Mouse (Mus musculus) myocyte (in vitro differentiated cells): ENCODE data around the gene Vezf1. TPM values are rescaled to one million over a fixed set of nuclear protein-coding genes. Genes with fewer than 3 reads are reported as not detected.

Source experiments
- H3K27me3 ChIP-seq: one replicate; pipeline ENCODE4 v1.6.1; 2011; ENCODE audit not compliant: control insufficient read depth, insufficient read depth, insufficient read length
- H3K36me3 ChIP-seq: one replicate; pipeline ENCODE4 v1.6.1; 2011; ENCODE audit not compliant: control insufficient read depth, insufficient read depth
- H3K4me2 ChIP-seq: one replicate; pipeline ENCODE4 v1.6.1; 2011; ENCODE audit warnings: low read depth, control low read depth
- H3K4me3 ChIP-seq: one replicate; pipeline ENCODE4 v1.5.1; 2011; ENCODE audit warnings: mild to moderate bottlenecking, control low read depth, moderate library complexity
- H3K79me2 ChIP-seq: one replicate; pipeline ENCODE4 v1.6.1; 2011; ENCODE audit not compliant: control insufficient read depth, insufficient read depth
- H3ac ChIP-seq: one replicate; pipeline ENCODE4 v1.6.1; 2011; ENCODE audit not compliant: control insufficient read depth, insufficient read length
- CEBPB ChIP-seq: IDR thresholded peaks from 2 replicates; pipeline ENCODE4 v1.6.1; 2011; ENCODE audit warnings: mild to moderate bottlenecking, moderate library complexity; ENCODE audit not compliant: poor library complexity, insufficient read depth, severe bottlenecking
- E2F4 ChIP-seq: IDR thresholded peaks from one replicate; pipeline ENCODE4 v1.6.1; 2011; ENCODE audit warnings: mild to moderate bottlenecking, control low read depth, moderate library complexity; ENCODE audit not compliant: insufficient read depth
- MAX ChIP-seq: IDR thresholded peaks from one replicate; pipeline ENCODE4 v1.6.1; 2011; ENCODE audit warnings: low read depth, mild to moderate bottlenecking, control low read depth
- MYOD1 ChIP-seq, 3 experiments: IDR thresholded peaks; one replicate each; pipeline ENCODE4 v1.6.1; 2011; ENCODE audit warnings: control low read depth in 2 of 3, low read depth in 2 of 3, mild to moderate bottlenecking in 2 of 3, moderate library complexity in 1 of 3; ENCODE audit not compliant: insufficient read length in 2 of 3, control insufficient read depth in 1 of 3
- MYOG ChIP-seq, 3 experiments: IDR thresholded peaks; one replicate each; pipeline ENCODE4 v1.6.1; 2011; ENCODE audit warnings: control low read depth in 2 of 3, low read depth in 2 of 3, mild to moderate bottlenecking in 2 of 3; ENCODE audit not compliant: insufficient read length in 2 of 3, control insufficient read depth in 1 of 3, insufficient read depth in 1 of 3
- POLR2A ChIP-seq: IDR thresholded peaks from one replicate; pipeline ENCODE4 v1.6.1; 2011; ENCODE audit warnings: low read depth, mild to moderate bottlenecking, control low read depth, moderate library complexity; ENCODE audit not compliant: insufficient read length
- POLR2AphosphoS2 ChIP-seq: IDR thresholded peaks from one replicate; pipeline ENCODE4 v1.6.1; 2011; ENCODE audit warnings: low read depth, control low read depth; ENCODE audit not compliant: insufficient read length
- REST ChIP-seq: IDR thresholded peaks from one replicate; pipeline ENCODE4 v1.6.1; 2011; ENCODE audit warnings: mild to moderate bottlenecking, control low read depth, moderate library complexity; ENCODE audit not compliant: insufficient read depth, insufficient read length
- SRF ChIP-seq: IDR thresholded peaks from one replicate; pipeline ENCODE4 v1.6.1; 2011; ENCODE audit warnings: low read depth; ENCODE audit not compliant: control insufficient read depth, insufficient read length
- TCF12 ChIP-seq: IDR thresholded peaks from one replicate; pipeline ENCODE4 v1.6.1; 2011; ENCODE audit warnings: mild to moderate bottlenecking, control low read depth; ENCODE audit not compliant: poor library complexity, insufficient read depth, severe bottlenecking
- TCF3 ChIP-seq: IDR thresholded peaks from one replicate; pipeline ENCODE4 v1.6.1; 2011; ENCODE audit warnings: low read depth, control low read depth; ENCODE audit not compliant: insufficient read length
- USF1 ChIP-seq: IDR thresholded peaks from one replicate; pipeline ENCODE4 v1.6.1; 2011; ENCODE audit warnings: low read depth, mild to moderate bottlenecking, control low read depth, moderate library complexity
- polyA plus RNA-seq: library from polyadenylated mRNA; unstranded; fragments of >200 nt; fragmentation: generic; extraction: Trizol; gene quantifications from one replicate; pipeline ENCODE4 v1.2.1, GENCODE M21; 2012; ENCODE audit warnings: missing spikeins

Gene Vezf1
- polyA plus RNA-seq, 1 experiment: 17.7 TPM

- Histone ChIP-seq H3K79me2 (peaks cover 44% of the 10 kb centered on the region), H3K27me3 (no peaks in the 10 kb centered on the region), H3K4me3 (peak overlapping the region; percentile 91), H3K36me3 (peaks cover 26% of the 10 kb centered on the region), H3K4me2 (peak overlapping the region; percentile 72), H3ac (no peak overlapping the region)
- no peak for TF ChIP-seq TCF3
- TF ChIP-seq MYOG (IDR thresholded peaks at IDR 0.05; ENCODE audit: control insufficient read depth in 1 of 3, insufficient read depth in 1 of 3, insufficient read length in 2 of 3, low read depth in 2 of 3): no peak
- no peak for TF ChIP-seq REST
- no peak for TF ChIP-seq USF1
- TF ChIP-seq E2F4: no peak
- TF ChIP-seq MYOD1 (IDR thresholded peaks at IDR 0.05; ENCODE audit: control insufficient read depth in 1 of 3, insufficient read length in 2 of 3, low read depth in 2 of 3): no peak
- TF ChIP-seq POLR2AphosphoS2: no peak
These were observed 21.6 kb upstream of the Vezf1 start for GRCm38 (mm10) chr11:88046323-88046937.

GRCm38 (mm10) chr11:88046944-88047794 is 20.9 kb upstream of the Vezf1 start, which contains the start of gene Srsf1:
Srsf1 (plus strand) TSS chr11:88047373.
- peaks cover 52% of the 10 kb centered on the region for H3K79me2 ChIP-seq
- peak within 1 kb of the TSS; percentile 99 for H3ac ChIP-seq
- no peaks in the 10 kb centered on the region for H3K27me3 ChIP-seq
- peak within 1 kb of the TSS; percentile 91 for H3K4me3 ChIP-seq
- TF ChIP-seq CEBPB (peak; percentile 61; the same call in 1 of the 2 replicates), TCF12 (no peak), POLR2A (peak; percentile 78), USF1 (no peak), MYOG (IDR thresholded peaks at IDR 0.05; ENCODE audit: control insufficient read depth in 1 of 3, insufficient read depth in 1 of 3, insufficient read length in 2 of 3, low read depth in 2 of 3) (peak in 1 of 3 experiments; percentile 34), REST (no peak), TCF3 (no peak), POLR2AphosphoS2 (peak; percentile 75), E2F4 (peak; percentile 89), MAX (peak; percentile 6), SRF (peak; percentile 21), MYOD1 (IDR thresholded peaks at IDR 0.05; ENCODE audit: control insufficient read depth in 1 of 3, insufficient read length in 2 of 3, low read depth in 2 of 3) (no peak)
- peaks cover 32% of the 10 kb centered on the region for H3K36me3 ChIP-seq
- H3K4me2 ChIP-seq: peak within 1 kb of the TSS; percentile 72

GRCm38 (mm10) chr11:88047871-88048531 is 20.1 kb upstream of the Vezf1 start:
- peak; percentile 49 for TF ChIP-seq POLR2A
- TF ChIP-seq E2F4: no peak
- no peak for TF ChIP-seq MYOD1 (IDR thresholded peaks at IDR 0.05; ENCODE audit: control insufficient read depth in 1 of 3, insufficient read length in 2 of 3, low read depth in 2 of 3)
- peak; percentile 61 for TF ChIP-seq POLR2AphosphoS2
- TF ChIP-seq MYOG (IDR thresholded peaks at IDR 0.05; ENCODE audit: control insufficient read depth in 1 of 3, insufficient read depth in 1 of 3, insufficient read length in 2 of 3, low read depth in 2 of 3): peak in 1 of 3 experiments; percentile 7
- no peak for TF ChIP-seq TCF3
- Histone ChIP-seq H3K27me3 (no peaks in the 10 kb centered on the region), H3K4me2 (no peak overlapping the region), H3ac (peak overlapping the region; percentile 99), H3K79me2 (peaks cover 55% of the 10 kb centered on the region), H3K4me3 (peak overlapping the region; percentile 91), H3K36me3 (peaks cover 40% of the 10 kb centered on the region)

GRCm38 (mm10) chr11:88048961-88049670 is 19.0 kb upstream of the Vezf1 start:
- peak overlapping the region; percentile 89 for H3K4me2 ChIP-seq
- peak overlapping the region; percentile 91 for H3K4me3 ChIP-seq
- H3K79me2 ChIP-seq: peaks cover 55% of the 10 kb centered on the region
- H3ac ChIP-seq: peak overlapping the region; percentile 99
- TF ChIP-seq POLR2AphosphoS2: peak; percentile 21
- no peak for TF ChIP-seq TCF3
- H3K27me3 ChIP-seq: no peaks in the 10 kb centered on the region
- peaks cover 49% of the 10 kb centered on the region for H3K36me3 ChIP-seq
